Mouse (Mus musculus) kidney, postnatal 36 days (tissue): ENCODE data around the gene Prok1.
A peak's percentile ranks its signal among the peaks of the same experiment; 100 is the strongest.

ENCODE experiments used
- DNase-seq, 2 experiments: peaks; one replicate each; pipeline ENCODE4 v3.0.0; 2021 to 2022; ENCODE audit warnings: mixed read lengths in 2 of 2

Gene Prok1

GRCm38 (mm10) chr3:107183178-107183577 is 56.3 kb downstream of the Prok1 start:
- DNase-seq, result peak in 1 of 2 experiments; percentile 8
